Mouse (Mus musculus): Measurements from ENCODE around the gene Cyp2d26.

- TF ChIP-seq ZNF384 (IDR thresholded peaks at IDR 0.05; ENCODE audit: low read depth, low read length) = no peak
- TF ChIP-seq MAFK (IDR thresholded peaks at IDR 0.05; ENCODE audit: insufficient read depth, low read depth, low read length) = no peak
- no peak for TF ChIP-seq ZC3H11A (IDR thresholded peaks at IDR 0.05; ENCODE audit: borderline replicate concordance, low read depth, low read length)
Observed at GRCm38 (mm10) chr15:82793454-82793853, 640 bp downstream of the Cyp2d26 start.

All from ES-E14 (cell line).